Mouse (Mus musculus): ENCODE data around the gene Man1c1.

Man1c1 gene

DNA sequence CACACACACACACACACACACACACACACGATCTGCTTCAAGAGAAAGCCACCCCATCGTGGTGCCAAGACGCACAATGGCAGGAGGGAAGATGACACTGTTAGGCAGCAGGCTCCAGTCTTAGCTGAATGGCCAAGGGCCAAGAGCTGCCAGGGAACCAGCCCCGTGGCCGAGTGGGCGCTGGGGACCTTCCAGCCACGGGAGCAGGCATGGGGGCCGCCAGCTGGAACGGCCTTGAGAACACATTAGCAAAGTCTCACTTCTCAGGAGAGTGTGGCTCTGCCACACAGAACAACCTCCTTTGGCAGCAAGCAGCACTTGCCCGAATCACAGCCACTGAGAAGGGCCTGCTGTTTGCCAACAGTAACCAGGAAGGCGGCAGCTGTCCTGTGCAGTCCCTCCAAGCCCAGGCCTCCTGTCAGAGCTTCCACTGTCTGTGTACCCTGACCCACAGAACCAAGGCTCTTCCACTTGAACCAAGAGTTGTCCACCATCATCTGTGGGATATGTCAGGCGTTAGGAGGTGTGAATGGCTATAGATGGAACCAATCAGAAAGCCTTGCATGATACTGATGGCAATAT, 30.1 kb downstream of the Man1c1 start:
- DNase-seq = no peak

DNA sequence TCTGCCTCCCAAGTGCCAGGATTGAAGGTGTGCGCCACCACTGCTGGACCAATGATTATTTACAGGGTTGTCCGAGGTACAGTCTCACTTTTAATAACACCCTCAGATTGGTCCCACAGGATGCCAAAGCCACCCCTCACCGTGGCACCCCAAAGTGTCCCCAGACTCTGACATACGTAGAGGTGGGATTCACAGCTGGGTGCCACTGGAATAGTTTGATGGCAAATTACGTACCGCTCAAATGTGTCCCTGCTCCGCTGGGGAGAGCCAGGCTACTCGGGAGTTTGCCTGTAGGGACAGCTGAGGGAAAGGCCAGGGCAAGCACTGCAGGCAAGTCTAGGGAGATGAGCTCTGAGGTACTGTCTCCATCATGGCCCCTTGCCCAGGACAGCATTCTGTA, 30.9 kb downstream of the Man1c1 start:
- no peak for DNase-seq

DNA sequence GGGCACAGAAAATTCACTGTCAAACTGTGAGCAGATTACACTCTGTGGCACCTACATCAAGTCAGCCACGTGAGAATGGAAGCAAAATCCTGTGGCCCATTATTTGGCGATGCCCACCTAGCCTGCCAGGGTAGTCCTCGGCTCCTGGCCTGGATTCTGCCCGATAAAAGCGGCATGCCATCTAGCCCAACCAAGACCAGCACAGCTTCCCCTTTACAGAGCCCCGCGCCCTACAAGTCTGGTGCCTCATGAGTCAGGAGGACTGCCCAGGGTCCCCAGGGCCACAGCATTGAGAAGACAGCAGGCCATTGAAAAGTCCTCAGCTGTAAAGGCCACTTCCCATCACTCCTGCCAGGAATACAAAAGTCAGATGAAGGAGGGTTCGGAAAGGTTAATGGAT, 31.8 kb downstream of the Man1c1 start:
- no peak for DNase-seq

DNA sequence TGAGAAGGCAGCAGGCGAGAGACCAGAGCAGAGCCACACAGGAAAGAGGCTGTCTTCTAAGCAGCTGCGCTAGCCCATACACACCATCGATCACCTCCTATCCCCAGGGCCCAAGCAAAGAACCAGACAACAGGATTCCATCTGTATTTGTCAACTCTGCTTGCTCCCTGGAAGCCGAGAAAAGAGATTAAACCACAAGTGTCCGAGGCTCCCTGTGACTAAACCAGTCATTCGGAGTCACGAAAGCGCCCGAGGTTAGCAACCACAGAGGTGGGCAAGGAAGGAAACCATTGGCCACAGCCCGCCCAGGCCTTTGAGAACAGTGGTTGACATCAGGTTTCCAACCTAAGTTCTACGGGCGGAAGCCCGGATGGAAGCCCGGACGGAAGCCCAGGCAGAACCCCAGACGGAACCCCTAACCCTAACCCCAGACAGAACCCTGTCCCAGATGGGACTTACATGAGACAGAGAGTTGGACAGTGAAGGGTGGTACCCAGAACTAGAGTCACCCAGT, 32.4 kb downstream of the Man1c1 start:
- no peak for DNase-seq

DNA sequence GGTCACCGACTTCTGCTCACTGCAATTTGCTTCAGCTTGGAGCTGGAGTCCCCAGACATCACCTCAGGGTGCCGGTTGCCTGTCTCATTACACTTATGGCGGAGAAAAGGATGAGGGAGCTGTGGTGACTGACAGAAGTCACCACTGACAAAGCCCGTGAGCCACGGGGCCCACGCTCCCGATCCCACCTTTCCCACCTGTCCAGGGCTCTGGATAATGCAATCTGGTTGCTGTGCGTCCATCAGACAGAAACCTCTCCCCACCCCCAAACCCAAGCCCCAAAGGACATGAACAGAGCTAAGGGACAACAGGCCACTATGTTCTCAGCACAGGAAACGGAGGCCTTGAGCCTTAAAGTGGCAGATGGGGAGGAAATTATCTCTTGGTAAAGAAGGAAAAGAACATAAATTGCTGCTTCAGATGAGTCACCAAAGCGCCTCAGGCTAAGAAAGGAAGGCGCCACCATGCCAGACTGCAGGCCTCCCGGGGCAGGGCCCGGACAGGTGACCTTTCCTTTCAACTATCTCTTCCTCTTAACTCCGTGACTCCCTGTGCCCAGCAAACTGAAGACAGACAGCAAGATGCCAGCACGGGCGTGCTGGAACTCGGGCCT, 34.2 kb downstream of the Man1c1 start:
- peak; percentile 56 for DNase-seq

DNA sequence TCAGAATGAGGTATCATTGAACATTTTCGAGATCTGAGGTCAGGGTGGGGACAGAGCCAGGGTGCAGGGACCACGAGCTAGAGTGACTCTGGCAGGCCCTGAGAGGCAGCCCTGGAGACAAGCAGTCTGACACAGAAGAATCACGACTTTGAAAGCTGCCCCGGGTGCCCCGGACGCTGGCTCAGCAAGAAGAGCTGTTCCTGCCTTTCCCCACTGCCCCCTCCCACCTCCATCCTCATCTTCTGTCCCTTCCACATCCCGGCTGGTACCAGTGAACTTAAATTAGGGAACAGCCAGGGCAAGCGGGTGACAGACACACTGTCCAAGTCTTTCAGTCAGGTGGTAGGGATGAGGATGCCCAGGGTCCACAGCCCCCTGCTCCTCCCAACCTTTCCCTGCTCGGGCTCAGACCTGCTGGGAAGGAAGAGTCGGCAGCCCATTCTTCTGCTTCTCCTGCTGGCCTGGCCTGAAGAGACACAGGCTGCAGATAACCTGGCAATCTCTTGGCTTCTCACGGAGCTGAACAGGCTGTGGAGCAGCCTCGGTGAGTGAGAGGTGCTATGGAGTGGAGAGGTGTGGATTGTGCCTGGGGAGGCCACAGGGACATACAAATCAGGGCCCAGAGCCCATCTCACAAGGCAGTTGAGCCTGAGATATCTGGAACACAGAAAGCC, 35.6 kb downstream of the Man1c1 start:
- no peak for DNase-seq

DNA sequence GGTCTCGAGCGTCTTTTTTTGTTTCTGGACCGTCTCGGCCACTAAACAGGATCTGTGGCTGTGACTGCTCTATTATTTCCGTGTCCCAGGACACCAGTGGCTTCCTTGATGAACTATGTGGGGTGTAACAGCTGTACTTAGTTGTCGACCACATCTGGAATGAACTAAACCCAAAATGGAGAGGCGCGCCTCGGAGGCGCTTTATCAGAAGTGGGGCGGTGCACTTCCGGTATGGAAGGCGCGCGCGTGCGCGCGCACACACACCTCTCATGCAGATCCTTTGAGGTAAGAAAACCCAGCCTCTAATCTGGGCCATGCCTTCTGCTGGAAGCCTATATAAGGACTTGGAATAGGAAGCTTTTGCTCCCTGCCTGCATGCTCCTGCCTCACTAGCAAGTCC, 37.7 kb downstream of the Man1c1 start:
- no peak for DNase-seq

DNA sequence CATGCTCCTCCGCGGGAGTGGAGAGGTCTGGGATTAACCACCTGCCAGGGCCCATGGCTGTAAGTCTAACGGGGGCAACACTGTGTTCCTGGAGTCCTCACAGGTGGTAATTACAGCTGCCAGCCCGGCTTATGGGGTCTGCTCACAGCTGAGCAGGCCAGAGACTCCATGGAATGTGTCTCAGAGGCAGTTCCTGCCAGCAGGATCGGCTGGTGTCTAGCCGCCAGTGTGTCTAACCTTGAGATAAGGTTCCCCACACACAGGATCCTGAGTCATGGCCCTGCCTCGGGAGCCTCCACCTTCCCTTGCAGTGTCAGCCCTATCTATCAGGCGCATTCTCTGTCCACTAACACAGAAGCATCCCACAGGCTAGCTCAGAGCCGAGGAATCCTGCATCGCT, 41.0 kb downstream of the Man1c1 start:
- no peak for DNase-seq

DNA sequence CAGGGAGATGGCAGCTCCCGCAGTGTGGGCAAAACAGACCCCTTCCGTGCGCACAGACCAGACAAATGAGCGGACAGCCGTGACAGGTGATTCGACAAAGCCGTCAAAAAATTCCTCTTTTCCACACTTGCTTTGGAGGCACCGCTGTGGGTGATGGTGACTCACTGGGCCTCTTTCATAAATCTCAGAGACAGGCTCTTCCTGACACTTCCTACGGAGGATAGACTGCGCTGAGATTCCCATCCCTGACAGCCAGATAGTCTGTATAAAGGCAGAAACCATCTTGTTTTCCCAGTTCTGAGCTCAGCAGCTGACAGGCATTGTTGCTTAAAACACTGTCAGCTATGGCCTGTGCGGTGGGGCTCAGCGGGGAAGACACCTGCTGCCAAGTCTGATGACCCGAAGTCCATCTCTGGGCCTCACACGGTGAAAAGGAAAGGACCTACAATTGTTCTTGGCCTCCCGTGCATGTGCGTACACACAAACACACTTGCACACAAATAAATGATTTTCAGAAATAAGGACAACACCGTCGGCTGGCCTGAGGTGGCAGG, 43.4 kb downstream of the Man1c1 start:
- no peak for DNase-seq

DNA sequence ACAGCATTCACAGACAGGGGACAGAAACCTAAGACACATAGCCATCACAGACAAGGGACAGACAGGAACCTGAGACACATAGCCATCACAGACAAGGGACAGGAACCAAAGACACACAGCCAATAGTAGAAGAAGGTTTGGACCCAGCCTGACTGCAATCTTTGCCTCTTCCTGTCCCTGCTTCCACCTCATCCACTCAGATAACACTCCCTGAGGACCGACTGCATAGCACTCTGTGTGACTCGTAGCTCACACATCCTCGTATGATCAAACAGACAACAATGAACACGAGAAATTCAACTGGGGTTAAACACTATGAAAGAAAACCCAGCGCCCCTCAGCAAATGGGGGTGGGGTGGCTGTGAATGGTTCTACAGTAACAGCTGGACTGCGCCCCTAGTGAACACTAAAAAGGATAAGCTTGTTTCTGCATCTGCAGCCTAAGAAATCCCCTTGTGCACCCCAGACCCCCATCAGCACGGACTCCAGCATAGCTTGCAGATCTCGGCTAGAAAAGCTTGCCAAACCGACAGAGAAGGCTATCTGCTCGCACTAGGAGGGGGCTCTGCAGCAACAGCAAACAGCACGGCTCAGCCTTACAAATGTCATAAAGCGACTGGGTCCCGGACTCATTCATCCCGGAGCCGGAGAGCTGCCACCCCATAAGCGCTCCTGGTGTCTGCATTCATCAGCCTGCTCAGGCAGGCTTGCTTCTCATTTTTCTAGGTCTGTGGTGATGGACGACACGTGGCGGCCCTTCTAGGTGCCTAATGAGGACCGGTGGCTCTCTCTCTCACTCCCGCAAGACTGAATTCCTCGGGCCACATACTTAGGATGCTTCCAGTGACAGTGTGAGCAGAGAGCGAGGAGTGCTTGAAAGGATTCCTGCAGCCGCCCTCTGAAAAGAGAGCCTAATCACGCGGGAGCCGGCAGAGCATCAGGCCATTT, 44.5 kb downstream of the Man1c1 start:
- peak; percentile 35 for DNase-seq

DNA sequence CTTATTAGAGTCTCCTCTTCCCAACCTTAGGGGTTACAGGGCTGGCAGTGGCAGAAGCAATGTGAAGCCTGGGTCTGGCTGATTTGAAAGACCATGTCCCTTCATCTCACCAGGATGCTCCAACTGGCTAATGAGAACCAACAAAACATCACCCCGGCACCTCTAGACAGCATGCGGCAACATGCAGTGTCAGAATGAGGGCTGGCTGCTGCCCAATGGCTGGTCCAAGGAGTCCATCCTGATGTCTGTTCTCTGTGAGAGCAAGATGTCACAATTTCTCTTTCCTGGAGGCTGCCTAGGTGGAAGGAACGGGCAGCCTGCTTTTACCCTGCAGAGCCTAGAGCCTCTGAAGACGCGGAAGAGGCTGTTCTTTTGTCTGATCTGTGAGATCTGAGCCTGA, 46.6 kb downstream of the Man1c1 start:
- no peak for DNase-seq

DNA sequence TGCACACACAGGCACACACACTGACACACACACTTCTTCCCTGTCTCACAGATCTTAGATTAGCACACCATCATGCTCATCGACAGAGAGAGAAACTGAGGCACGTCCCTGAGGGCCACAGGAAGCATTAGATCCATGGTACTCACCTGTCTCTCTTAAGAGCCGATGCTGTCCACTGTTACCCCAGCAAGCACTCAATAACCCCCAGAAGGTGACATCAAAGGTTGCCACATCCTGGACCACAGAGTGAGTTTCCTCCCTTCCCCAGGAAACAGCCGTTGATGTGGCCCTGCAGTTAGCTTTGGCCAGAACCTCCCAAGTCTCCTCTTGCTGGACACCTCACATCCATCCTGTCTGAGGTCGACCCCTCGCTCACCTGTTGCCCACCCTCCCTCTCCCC, 49.7 kb downstream of the Man1c1 start:
- no peak for DNase-seq

DNA sequence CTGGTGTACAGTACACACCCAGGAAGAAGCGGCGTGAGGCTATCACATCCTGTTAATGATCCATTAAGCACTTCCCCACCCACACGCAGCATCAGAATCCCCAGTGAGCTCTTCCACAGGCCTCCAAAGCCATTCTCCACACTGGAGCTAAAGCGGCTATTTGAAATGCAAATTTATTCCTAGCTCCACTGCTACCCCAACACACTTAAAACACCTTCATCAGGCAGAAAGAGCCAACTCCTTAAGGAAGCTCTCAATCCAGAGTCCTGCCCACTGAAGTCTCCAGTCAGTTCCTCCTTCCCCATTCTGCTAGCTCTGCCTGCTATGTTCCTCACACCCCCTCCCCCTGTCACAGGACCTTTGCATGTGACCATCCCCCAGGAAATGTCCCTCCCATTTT, 51.4 kb downstream of the Man1c1 start:
- no peak for DNase-seq

DNA sequence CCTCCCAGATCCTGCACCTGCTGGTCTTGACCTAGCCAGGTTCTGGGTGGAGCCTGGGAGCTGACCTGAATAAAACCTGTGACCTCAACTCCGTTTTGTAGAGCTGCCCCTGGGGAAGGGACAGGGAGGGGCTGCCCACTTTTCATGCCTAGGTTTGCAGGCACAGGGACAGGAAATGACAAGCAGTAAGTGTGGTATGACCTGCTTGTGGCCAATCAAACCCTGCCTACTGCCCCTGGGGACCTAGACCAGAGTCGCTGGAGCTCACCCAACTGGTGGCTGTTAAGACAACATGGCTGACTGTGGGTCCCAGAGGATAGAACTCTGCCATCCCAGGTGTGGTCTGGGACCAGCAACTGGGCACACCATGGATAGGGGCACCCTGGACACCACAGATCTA, 51.9 kb downstream of the Man1c1 start:
- DNase-seq = no peak

DNA sequence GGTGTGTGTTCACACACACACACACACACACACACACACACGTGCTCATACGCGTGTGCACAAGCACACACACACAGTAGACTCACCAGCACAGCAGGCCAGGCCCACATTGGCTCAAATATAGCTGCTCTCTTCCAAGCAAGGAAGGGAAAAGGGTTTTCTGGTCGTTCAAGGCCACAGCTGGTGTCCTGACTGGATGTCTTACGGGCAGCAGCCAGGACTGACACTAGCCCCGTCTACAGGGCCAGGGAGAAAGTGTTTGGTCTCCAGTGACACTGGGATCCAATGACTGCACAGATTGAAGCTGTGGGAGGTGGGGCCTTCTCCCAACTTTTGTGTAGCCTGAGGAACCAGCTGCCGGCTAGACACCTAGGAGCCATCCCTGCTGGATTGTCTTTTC, 52.7 kb downstream of the Man1c1 start:
- DNase-seq = peak; percentile 52

DNA sequence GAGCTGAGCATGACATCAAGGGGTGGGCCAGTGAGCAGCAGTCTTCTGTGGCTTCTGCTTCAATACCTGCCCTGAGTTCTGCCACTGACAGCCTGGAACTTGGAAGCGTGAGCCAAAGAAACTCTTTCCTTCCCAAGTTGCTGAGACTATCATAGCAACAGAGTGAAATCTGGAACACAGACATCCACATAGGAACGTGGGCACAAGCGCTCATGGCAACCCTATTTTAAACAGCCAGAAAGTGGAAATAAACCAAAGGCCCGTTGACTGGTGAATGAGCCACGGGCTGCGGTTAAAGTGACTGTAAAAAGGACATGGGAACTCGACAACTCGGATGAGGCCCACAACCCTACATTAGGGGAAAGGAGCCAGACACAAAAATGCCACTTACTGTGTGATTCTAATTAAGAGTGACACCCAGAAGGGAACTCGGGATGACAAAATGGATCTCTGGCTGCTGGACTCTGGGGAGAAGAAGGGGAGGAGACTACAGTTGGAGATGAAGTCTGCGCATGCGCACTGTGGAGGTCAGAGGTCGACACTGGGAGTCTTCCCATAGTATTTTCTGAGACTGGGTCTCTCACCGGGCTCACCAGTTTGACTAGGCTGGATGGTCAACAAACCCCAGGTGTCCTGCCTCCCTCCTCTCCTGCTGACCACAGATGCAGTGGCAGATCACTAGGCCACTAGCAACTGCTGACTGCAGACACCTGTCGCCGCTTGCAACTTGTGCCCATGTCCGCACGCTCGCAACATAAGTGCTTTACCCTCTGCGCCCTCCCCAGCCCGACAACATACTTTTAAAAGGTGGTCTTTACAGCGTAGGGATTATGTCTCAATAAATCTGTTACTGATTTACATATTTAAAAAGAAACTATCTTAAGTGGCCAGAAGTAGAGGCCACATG, 58.8 kb downstream of the Man1c1 start:
- DNase-seq = no peak

DNA sequence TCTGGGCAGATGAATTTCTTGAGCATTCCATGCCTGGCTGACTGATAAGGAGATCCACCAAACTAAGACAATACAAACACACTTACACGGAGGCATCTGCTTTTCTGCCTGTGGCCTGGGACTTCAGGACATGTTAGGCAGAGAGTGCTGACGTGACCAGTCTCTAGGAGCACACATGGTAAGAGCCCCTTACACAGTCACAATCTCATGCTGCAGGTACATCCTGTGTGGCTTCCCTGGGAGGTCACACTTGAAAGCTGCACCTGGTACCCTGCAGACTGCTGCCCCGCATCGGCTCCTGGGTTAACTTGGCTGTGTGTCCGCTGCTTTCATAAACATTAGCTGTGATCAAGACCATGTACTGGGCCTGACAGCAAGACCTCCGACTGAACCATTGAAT, 59.7 kb downstream of the Man1c1 start:
- DNase-seq = no peak

DNA sequence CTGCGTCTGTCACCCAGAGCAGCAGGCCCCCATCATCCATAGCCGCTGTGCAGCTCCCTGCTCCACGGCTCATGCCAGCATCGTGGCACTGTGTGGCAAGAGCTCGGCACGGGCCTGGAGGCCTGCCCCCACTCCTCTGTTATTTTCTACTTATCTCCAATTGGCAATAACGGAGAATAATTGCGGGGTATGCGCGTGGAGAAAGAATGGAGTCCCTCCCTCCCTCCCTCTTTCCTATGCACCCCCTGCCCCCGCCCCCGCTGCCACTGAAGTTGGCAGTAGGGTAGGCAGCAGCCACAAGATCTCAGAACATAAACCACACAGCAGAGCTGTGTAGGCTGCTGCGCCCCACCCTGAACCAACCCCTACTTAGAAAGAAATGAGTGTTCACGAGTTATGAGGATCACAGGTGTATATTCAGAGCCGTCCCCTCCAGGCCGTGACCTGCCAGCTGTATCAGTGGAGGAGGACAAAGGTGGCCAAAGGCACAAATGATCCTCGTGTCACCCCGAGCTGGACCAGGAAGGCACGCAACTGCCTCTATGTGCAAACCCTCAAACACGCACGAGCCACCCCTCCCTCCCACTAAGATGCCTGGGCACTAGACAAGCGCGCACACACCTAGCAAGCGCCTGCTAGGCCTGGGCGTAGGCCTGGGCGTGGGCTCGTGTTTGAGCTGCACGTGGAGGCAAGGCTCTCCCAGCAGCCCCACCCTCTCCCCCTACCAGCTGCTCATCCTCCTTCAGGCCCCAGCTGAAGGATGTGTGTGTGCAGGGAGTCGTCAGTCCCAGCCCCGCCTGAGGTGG, 62.2 kb downstream of the Man1c1 start:
- no peak for DNase-seq

DNA sequence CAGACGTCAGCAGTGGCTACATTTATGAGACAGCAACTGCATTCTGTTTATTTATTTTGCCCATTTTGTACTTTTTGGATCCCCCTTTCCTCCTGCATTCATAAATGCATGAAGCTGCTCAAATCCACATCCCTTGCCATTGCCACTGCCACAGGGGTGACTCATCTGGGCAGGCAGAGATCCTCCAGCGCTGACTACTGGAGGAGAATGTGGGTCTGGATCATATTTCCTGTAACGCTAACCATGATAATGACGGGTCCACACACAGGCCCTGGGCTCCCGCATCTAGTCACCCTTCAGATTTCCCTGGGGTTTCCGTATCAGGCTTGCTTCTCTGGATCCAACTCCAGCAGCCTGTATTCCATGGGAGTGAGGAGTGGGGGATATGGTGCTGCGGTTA, 64.8 kb downstream of the Man1c1 start:
- DNase-seq = no peak

DNA sequence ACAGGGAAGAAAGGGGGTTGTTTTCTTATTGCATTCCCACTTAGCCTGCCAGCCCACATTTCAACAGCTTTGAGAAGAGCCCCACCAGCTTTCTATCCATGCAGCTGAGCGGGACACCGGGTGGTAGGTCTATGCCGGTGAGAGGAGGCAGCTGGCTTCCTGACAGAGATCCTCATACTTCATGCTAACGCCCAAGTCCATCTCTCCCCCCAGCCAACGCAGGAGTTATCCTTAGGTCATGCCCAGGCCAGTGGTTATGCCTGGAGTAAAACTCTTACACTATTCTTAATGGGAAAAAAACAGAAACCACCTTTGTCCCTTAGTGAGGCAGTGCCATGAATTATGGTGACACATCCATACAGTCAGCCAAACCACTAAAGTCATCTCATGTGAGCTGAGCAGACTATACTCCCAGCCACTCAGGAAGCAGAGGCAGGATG, 66.0 kb downstream of the Man1c1 start:
- peak; percentile 57 for DNase-seq

DNA sequence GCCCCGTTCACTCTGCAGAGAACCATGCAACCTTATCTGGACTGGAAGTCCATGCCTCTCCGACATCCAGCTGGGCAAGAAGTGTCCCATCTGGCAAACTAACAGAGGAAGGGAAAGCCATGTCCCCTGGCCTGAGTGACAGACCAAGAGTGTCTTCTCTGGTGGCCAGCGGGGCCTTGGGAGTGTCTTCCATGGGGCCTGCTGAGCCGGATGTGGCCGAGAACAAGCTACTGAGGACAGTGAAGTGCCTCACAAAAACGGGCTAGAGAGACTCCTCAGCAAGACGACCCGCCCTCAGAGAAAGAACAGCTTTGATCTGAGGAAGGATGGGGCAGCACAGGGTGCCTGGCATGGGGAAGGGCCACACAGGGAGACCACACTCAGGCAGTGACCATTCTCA, 67.7 kb downstream of the Man1c1 start:
- peak; percentile 61 for DNase-seq
